Mouse (Mus musculus) forebrain, embryonic 10.5 days (tissue): ENCODE measurements around the gene Oas1f. TPM values are rescaled to one million over a fixed set of nuclear protein-coding genes. Genes with fewer than 3 reads are reported as not detected.
"Not testable (repeated sequence)": the region's sequence is repeated elsewhere in the genome, so short reads cannot be mapped to it uniquely, and the experiment has no call there.

ENCODE experiments used
- DNase-seq: peaks from one replicate; pipeline ENCODE4 v3.0.0-alpha.2; 2017; ENCODE audit warnings: low spot score; ENCODE audit errors: extremely low spot score
- H3K27ac ChIP-seq: fragments of 300-500 bp; sonication (generic); 2 replicates; pipeline ENCODE4 v1.5.1; 2016; ENCODE audit warnings: mild to moderate bottlenecking
- H3K27me3 ChIP-seq: fragments of 300-500 bp; sonication (generic); 2 replicates; pipeline ENCODE4 v1.6.1; 2016; ENCODE audit warnings: mild to moderate bottlenecking; ENCODE audit not compliant: poor library complexity, severe bottlenecking
- H3K36me3 ChIP-seq: fragments of 300-500 bp; sonication (generic); replicated peaks from 2 replicates; pipeline ENCODE4 v1.6.1; 2016; ENCODE audit warnings: mild to moderate bottlenecking, moderate library complexity
- H3K4me1 ChIP-seq: fragments of 300-500 bp; sonication (generic); 2 replicates; pipeline ENCODE4 v1.6.1; 2016
- H3K4me3 ChIP-seq: fragments of 300-500 bp; sonication (generic); 2 replicates; pipeline ENCODE4 v1.5.1; 2016; ENCODE audit warnings: mild to moderate bottlenecking, moderate library complexity
- H3K9me3 ChIP-seq: fragments of 300-500 bp; sonication (generic); 2 replicates; pipeline ENCODE4 v1.6.1; 2016; ENCODE audit warnings: mild to moderate bottlenecking, moderate library complexity
- WGBS: fragments of 180-500 bp; shearing (Covaris S2); methylation state at CpG from one replicate; pipeline ENCODE4 v1.1.7; 2016; 5-methylcytosine and 5-hydroxymethylcytosine counted together
- polyA plus RNA-seq: library from polyadenylated mRNA; unstranded; fragments of >200 nt; fragmentation: Nextera tagmentation; extraction: Ambion mirVana; gene quantifications from 2 replicates; pipeline ENCODE4 v1.2.1, GENCODE M21; 2016

Gene Oas1f
- polyA plus RNA-seq, 1 experiment from 2014 or later = not detected

DNA sequence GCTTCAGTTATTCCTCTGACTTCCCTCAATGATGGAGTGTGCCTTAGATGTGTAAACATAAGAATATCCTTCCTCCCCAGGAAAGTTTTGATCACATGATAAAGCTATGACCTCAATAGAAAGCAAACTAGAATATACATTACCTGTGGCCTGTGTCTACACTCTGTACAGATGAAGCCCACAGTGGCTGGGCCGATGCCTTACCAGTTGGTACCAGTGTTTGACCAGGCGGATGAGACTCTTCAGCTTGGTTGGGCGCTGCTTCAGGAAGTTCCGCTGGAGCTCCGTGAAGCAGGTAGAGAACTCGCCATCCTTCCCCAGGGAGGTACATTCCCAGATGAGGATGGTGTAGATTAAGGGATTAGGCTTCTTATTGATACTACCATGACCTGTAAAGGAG lies 34.5 kb downstream of the Oas1f start:
- not testable (repeated sequence) for H3K4me3 ChIP-seq, DNase-seq, H3K36me3 ChIP-seq, H3K27me3 ChIP-seq, H3K4me1 ChIP-seq, H3K27ac ChIP-seq, H3K9me3 ChIP-seq
- 92% methylated on average over 6 of the region's 6 CpGs for WGBS

DNA sequence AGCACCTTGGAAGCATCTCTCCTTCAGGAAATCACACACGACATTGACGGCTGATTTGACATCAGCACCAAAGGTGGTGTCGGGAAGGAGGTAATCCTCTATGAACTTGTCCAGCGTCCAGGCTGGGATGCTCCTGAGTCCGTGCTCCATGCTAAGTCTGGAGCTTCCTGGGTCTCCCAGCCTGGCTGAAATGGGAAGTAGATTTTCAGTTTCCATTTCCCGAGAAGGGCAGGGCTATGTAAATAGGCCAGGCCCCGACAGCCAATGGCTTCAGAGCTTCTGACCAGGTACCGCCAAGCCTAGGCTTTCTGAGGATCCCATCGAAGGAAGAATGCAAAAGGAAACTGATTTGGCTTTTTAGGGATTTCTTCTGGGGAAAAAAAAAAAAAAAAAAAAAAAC lies 40.2 kb downstream of the Oas1f start, which contains the start of gene Oas1g:
TSS of gene Oas1g (minus strand) at position 201 of the 400 bp plus-strand sequence.
- not testable (repeated sequence) for DNase-seq, H3K36me3 ChIP-seq, H3K9me3 ChIP-seq, H3K4me3 ChIP-seq, H3K27ac ChIP-seq, H3K4me1 ChIP-seq, H3K27me3 ChIP-seq
- WGBS = 39% methylated on average over 5 of the region's 9 CpGs

DNA sequence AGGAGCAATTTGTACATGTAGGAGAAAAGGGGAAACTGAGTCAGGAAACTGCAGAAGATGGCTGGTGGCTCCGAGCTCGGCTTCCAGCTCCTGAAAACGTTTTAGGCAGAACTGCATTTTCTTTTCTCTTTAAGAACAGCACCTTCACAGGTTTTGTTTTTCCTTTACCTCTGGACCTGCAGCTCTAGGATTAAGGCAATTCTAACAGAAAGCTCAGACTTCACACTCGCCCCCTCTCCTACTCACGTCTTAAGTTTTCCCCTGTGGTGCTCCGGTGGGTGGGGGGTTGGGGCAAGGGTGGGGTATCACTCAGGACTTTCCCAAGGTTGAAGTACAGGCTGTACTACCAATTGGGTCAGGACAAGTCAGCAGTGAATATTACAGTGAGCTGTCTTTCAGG lies 40.7 kb downstream of the Oas1f start:
- DNase-seq = no peak
- Histone ChIP-seq H3K9me3 (no peaks in the 10 kb centered on the region), H3K4me1 (no peaks in the 10 kb centered on the region), H3K27me3 (no peaks in the 10 kb centered on the region), H3K36me3 (no peaks in the 10 kb centered on the region), H3K27ac (no peak overlapping the region), H3K4me3 (no peak overlapping the region)
- 54% methylated on average over 6 of the region's 6 CpGs for WGBS

DNA sequence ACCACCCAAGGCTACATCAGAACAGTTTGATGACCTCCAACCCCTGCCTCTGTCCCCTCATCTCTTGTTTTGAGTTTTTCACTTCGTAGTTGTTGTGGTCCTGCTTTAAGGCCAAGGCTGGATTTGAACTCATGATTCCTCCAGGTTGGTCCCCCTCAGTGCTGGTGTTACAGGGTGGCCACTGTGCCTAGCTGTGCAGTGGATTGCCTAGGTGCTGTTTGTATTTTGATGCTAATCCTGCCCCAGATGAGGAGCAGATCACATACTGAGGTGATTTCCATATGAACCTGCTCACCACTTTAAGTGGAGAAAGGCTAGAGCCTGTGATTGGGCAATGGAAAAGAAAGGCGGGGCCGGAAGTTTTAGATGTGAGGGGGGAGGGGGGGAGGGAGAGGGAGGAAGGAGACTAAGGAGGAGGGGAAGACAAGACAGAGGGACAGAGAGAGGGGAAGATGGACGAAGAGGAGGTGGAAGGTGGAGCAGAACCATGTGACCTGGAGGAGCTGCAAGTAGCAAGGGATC lies 41.2 kb downstream of the Oas1f start:
- 45% methylated on average over 4 of the region's 4 CpGs for WGBS

DNA sequence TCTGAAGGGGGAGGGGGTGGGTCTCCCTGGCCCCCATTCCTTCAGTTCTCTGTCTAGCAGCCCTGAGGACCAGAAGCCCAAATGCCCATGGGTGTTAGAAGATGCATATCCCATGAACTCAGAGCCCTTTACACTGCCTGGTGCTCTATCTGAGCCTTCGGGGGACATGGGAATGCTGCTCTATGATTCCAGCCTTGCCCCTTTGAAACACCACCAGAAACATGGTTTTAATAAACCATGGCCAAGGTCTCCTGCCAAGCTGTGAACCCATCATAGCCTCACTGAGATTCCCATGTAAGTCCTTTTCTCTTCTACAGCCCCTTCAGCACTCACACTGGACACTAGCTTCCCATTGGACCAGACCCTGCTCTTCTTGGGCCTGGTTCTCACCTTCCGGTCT lies 42.9 kb downstream of the Oas1f start:
- Histone ChIP-seq H3K36me3 (no peaks in the 10 kb centered on the region), H3K4me1 (no peaks in the 10 kb centered on the region), H3K27ac (no peak overlapping the region), H3K9me3 (no peaks in the 10 kb centered on the region), H3K4me3 (no peak overlapping the region), H3K27me3 (no peaks in the 10 kb centered on the region)
- 88% methylated on average over 2 of the region's 2 CpGs for WGBS
- DNase-seq = no peak

More for the DNA sequence above, 41.2 kb downstream of the Oas1f start:
- not testable (repeated sequence) for DNase-seq, H3K4me1 ChIP-seq, H3K27ac ChIP-seq, H3K27me3 ChIP-seq, H3K4me3 ChIP-seq, H3K36me3 ChIP-seq, H3K9me3 ChIP-seq

DNA sequence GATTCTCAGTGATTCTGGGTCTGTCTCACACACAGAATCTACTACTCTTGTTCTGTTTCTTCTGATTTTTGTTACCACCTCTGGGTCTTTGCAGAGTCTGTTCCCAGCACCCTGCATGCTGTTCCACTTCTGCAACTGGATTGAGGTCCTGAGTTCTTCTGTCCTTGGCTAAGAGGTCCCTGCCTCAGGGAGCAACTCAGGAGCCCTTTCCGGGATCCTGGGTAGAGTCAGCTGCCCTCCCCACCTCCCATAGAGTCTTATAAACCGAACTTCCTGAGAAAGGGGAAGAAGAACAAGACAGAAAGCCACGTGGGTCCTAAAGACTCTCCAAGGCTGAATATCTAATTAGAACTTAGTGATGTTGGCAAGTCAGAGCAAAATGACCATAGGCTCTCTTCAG lies 43.8 kb downstream of the Oas1f start:
- H3K36me3 ChIP-seq = no peaks in the 10 kb centered on the region
- H3K4me1 ChIP-seq = no peaks in the 10 kb centered on the region
- WGBS = 62% methylated on average over 3 of the region's 3 CpGs
- no peak for DNase-seq
- no peaks in the 10 kb centered on the region for H3K27me3 ChIP-seq
- no peak overlapping the region for H3K27ac ChIP-seq
- H3K9me3 ChIP-seq = no peaks in the 10 kb centered on the region
- no peak overlapping the region for H3K4me3 ChIP-seq

DNA sequence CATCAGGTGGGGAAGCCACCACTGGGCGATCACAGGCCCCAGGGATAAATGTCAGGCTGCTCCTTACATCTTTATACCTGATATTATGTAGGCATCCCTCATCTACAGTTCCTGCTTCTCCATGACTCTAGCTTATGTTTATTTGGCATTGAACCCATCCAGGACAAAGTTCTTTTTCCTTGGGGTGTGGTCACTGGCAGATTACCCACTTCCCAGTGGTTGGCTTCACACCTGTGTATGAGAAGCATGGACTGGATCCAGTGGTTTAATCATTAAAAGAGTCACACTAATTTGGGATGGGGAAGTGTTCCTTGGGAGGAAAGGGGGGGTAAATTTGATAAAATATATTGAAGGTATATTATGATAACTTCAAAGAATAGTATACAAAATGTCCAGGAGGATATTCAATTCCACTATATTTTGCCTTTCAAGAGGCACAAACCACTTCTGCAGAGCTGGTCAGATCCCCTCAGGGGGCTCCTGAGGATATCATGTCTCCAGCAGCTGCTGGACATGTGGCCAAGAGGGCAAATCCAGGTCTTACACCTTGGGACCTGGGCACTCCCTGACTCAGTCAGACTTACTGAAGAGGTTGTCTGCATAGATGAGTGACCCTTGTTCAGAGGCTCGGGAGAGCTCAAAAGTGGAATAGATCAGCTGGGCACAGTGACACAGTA lies 44.5 kb downstream of the Oas1f start:
- H3K36me3 ChIP-seq, H3K27ac ChIP-seq, H3K4me3 ChIP-seq, H3K27me3 ChIP-seq, H3K4me1 ChIP-seq, DNase-seq, H3K9me3 ChIP-seq: not testable (repeated sequence)
- WGBS = 82% methylated on average over 2 of the region's 2 CpGs

DNA sequence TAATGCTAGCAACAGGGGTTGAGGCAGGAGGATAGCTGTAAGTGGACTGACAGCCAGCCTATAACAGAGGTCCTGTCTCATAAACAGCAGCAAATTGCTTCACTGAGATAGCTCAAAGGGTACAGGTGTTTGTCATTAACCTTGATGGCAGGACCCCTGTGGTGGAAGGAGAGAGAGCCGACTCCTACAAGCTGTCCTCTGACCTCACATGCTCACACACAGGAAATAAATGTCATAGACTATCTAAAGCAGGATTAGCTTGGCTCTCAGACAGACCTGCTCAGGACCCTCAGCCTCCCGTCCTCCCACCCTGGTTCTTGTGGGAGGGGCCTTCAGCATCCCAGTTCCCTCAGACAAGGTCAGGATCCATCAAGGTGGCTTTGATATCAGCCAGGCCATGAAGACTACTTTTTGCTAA lies 45.1 kb downstream of the Oas1f start:
- Histone ChIP-seq H3K4me3 (no peak overlapping the region), H3K27me3 (no peaks in the 10 kb centered on the region), H3K4me1 (no peaks in the 10 kb centered on the region), H3K36me3 (no peaks in the 10 kb centered on the region), H3K9me3 (no peaks in the 10 kb centered on the region), H3K27ac (no peak overlapping the region)
- no peak for DNase-seq
- 75% methylated on average over 2 of the region's 2 CpGs for WGBS

DNA sequence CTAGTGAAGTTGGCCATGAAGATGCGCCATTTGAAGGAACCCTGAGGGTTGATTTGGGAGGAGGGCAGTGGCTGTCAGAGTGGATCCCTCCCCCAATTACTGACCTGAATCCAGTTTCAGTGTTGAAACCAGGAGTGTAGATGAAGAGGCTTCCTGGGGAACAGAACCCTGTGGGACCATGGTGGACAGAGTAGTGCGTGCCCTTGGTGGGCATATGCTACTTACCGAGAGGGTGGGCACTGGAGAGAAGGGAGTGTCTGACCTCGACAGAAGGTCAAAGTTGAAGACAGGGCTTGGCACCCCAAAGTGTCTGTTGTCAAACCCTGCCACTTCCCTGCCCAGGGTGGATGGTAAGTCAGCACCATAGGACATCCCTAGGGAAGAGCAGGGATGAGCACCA lies 46.7 kb downstream of the Oas1f start:
- WGBS = 93% methylated on average over 4 of the region's 4 CpGs
- DNase-seq, H3K36me3 ChIP-seq, H3K4me3 ChIP-seq, H3K27ac ChIP-seq, H3K4me1 ChIP-seq, H3K9me3 ChIP-seq, H3K27me3 ChIP-seq: not testable (repeated sequence)

DNA sequence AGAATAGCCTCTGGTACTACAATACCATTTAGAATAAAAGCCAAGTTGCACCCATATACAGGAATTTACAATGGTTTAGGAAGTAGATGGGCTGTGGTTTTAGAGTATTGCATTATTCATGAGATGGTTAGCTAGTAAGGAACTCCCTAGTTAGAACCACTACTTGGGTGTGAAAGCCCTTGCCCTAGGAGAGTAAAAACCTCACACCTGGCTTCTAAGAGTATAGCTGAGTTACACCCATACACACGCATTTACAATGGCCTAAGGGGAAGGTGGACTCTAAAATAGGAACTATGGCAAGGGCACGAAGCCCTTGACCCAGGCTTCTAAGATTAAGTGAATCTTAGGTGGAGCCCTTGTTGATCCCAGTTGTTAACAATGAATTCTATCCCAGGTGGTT lies 47.5 kb downstream of the Oas1f start:
- H3K27ac ChIP-seq, DNase-seq, H3K36me3 ChIP-seq, H3K4me3 ChIP-seq, H3K9me3 ChIP-seq, H3K4me1 ChIP-seq, H3K27me3 ChIP-seq: not testable (repeated sequence)
- WGBS = 82% methylated on average over 2 of the region's 2 CpGs

DNA sequence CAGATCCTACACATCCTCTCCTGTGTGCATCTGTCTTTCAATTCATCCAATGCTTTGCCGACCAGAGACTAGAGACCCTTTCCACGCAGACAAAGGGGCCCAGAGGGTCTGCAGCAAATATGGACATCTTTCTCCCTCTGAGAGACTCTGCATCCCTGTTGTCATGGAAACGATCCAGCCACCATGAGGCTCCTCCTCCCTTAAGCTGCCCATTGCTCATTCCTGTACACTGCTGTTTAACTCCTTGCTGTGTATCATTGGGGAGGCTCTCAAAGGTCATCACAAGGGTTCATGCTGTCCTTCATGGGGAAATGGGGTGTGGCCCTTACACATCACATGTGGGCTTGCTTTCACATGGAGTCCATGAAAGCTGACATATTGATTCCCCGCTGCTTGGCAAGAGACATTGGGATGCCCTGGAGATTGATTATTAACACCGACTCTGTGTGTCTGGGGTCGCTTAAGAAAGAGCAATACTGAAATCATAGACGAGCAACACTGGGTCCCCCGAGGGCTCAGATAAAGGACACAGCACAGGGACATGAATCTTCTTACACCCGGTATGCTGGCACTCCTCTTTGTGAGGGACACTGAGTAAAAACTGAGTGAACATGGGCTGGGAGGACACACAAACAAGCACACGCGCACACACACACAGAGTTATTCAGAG lies 48.2 kb downstream of the Oas1f start:
- H3K27me3 ChIP-seq = no peaks in the 10 kb centered on the region
- H3K27ac ChIP-seq = no peak overlapping the region
- no peaks in the 10 kb centered on the region for H3K9me3 ChIP-seq
- H3K4me1 ChIP-seq = no peaks in the 10 kb centered on the region
- H3K4me3 ChIP-seq = no peak overlapping the region
- WGBS = 91% methylated on average over 11 of the region's 11 CpGs
- H3K36me3 ChIP-seq = no peaks in the 10 kb centered on the region
- no peak for DNase-seq

DNA sequence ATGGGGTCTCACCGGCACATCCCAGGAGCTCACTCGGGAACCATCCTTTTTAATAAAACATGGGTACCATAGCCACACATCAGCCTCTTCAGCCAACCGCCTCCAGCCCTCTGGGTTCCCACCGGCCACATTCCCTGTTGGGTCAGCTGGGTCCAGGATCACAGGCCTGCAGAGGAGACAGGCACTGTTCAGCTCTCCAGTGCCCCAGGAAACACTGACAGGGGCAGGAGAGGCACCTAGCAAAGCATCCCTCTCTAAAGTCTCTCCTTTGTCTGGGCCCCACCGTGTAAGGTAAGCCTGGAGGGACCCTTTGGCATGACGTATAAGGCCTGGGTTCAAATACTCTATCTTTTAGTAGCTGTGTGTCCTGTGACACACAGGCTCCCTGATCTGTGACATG lies 51.1 kb downstream of the Oas1f start:
- no peak for DNase-seq

DNA sequence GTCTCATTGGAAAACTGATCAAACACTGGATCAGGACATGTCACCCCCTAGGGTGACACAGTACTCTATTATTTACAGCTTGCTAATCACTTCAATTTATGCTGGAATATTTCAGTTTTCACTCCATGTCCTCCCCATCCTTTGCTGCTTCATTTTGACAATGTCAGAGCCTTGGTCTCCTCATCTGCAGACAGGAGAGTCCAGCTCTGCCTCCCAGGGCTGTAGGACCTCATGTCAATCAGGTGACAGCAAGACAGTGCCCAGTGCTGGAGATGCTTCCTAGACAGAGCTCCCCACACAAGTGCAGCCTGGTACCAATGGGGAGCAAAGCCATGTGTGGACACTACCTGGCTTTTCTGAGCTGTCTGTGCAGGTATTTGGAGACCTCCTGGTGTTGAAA lies 51.6 kb downstream of the Oas1f start:
- H3K9me3 ChIP-seq = no peaks in the 10 kb centered on the region
- H3K36me3 ChIP-seq = no peaks in the 10 kb centered on the region
- no peak overlapping the region for H3K27ac ChIP-seq
- no peak overlapping the region for H3K4me3 ChIP-seq
- no peaks in the 10 kb centered on the region for H3K4me1 ChIP-seq
- DNase-seq = no peak
- H3K27me3 ChIP-seq = no peaks in the 10 kb centered on the region

More for the DNA sequence above, 51.1 kb downstream of the Oas1f start:
- WGBS = 86% methylated on average over 6 of the region's 6 CpGs
- H3K27me3 ChIP-seq = no peaks in the 10 kb centered on the region
- no peak overlapping the region for H3K4me3 ChIP-seq
- no peaks in the 10 kb centered on the region for H3K4me1 ChIP-seq
- H3K27ac ChIP-seq = no peak overlapping the region
- H3K36me3 ChIP-seq = no peaks in the 10 kb centered on the region
- H3K9me3 ChIP-seq = no peaks in the 10 kb centered on the region
